Mouse (Mus musculus): Measurements from ENCODE around the gene Tspan15. TPM values are rescaled to one million over a fixed set of nuclear protein-coding genes. Genes with fewer than 3 reads are reported as not detected.

Gene Tspan15
- polyA plus RNA-seq, 1 experiment from 2014 or later: 8.5 TPM

GRCm38 (mm10) chr10:62238688-62239087 is 7.6 kb upstream of the Tspan15 start:
- no peak overlapping the region for H3K9ac ChIP-seq (replicated peaks; ENCODE audit: low read depth, low read length)
- no peak overlapping the region for H3K4me3 ChIP-seq (ENCODE audit: low read depth, low read length)
- no peak overlapping the region for H3K27ac ChIP-seq (ENCODE audit: low read depth, low read length)
- no peak for ATAC-seq (ENCODE audit: low read depth)
- H3K36me3 ChIP-seq (ENCODE audit: control insufficient read depth, insufficient read depth, low read length): no peaks in the 10 kb centered on the region
- no peaks in the 10 kb centered on the region for H3K4me1 ChIP-seq (ENCODE audit: control insufficient read depth, insufficient read depth, low read length)
- no peaks in the 10 kb centered on the region for H3K27me3 ChIP-seq (ENCODE audit: control insufficient read depth, insufficient read depth, low read length)
- no peaks in the 10 kb centered on the region for H3K9me3 ChIP-seq (ENCODE audit: control insufficient read depth, low read length)
- no peak overlapping the region for H3K4me2 ChIP-seq (ENCODE audit: low read depth, low read length)
- 95% methylated on average over 3 of the region's 3 CpGs for WGBS

- WGBS: 85% methylated on average over 9 of the region's 10 CpGs
- no peaks in the 10 kb centered on the region for H3K36me3 ChIP-seq (ENCODE audit: control insufficient read depth, insufficient read depth, low read length)
Measured at GRCm38 (mm10) chr10:62237205-62237604, 6.2 kb upstream of the Tspan15 start.

GRCm38 (mm10) chr10:62236165-62236564 is 5.1 kb upstream of the Tspan15 start:
- H3K27ac ChIP-seq (ENCODE audit: low read depth, low read length): no peak overlapping the region
- no peaks in the 10 kb centered on the region for H3K27me3 ChIP-seq (ENCODE audit: control insufficient read depth, insufficient read depth, low read length)
- H3K9ac ChIP-seq (replicated peaks; ENCODE audit: low read depth, low read length): no peak overlapping the region
- no peak overlapping the region for H3K4me3 ChIP-seq (ENCODE audit: low read depth, low read length)
- no peaks in the 10 kb centered on the region for H3K9me3 ChIP-seq (ENCODE audit: control insufficient read depth, low read length)
- H3K36me3 ChIP-seq (ENCODE audit: control insufficient read depth, insufficient read depth, low read length): no peaks in the 10 kb centered on the region
- no peak overlapping the region for H3K4me2 ChIP-seq (ENCODE audit: low read depth, low read length)
- ATAC-seq (ENCODE audit: low read depth): no peak
- 88% methylated on average over 6 of the region's 6 CpGs for WGBS
- no peaks in the 10 kb centered on the region for H3K4me1 ChIP-seq (ENCODE audit: control insufficient read depth, insufficient read depth, low read length)

More at GRCm38 (mm10) chr10:62237205-62237604, 6.2 kb upstream of the Tspan15 start:
- H3K4me1 ChIP-seq (ENCODE audit: control insufficient read depth, insufficient read depth, low read length): no peaks in the 10 kb centered on the region
- no peaks in the 10 kb centered on the region for H3K9me3 ChIP-seq (ENCODE audit: control insufficient read depth, low read length)
- no peak overlapping the region for H3K4me2 ChIP-seq (ENCODE audit: low read depth, low read length)
- H3K9ac ChIP-seq (replicated peaks; ENCODE audit: low read depth, low read length): no peak overlapping the region
- no peak overlapping the region for H3K27ac ChIP-seq (ENCODE audit: low read depth, low read length)
- ATAC-seq (ENCODE audit: low read depth): no peak
- H3K27me3 ChIP-seq (ENCODE audit: control insufficient read depth, insufficient read depth, low read length): no peaks in the 10 kb centered on the region
- no peak overlapping the region for H3K4me3 ChIP-seq (ENCODE audit: low read depth, low read length)

- Histone ChIP-seq H3K9ac (replicated peaks; ENCODE audit: low read depth, low read length) (no peak overlapping the region), H3K36me3 (ENCODE audit: control insufficient read depth, insufficient read depth, low read length) (no peaks in the 10 kb centered on the region), H3K4me2 (ENCODE audit: low read depth, low read length) (no peak overlapping the region), H3K9me3 (ENCODE audit: control insufficient read depth, low read length) (no peaks in the 10 kb centered on the region), H3K4me3 (ENCODE audit: low read depth, low read length) (no peak overlapping the region), H3K27ac (ENCODE audit: low read depth, low read length) (no peak overlapping the region), H3K27me3 (ENCODE audit: control insufficient read depth, insufficient read depth, low read length) (no peaks in the 10 kb centered on the region), H3K4me1 (ENCODE audit: control insufficient read depth, insufficient read depth, low read length) (peaks cover 5% of the 10 kb centered on the region; the same call in 1 of the 2 replicates)
- 81% methylated on average over 3 of the region's 3 CpGs for WGBS
- no peak for ATAC-seq (ENCODE audit: low read depth)
Measured at GRCm38 (mm10) chr10:62231811-62232210, 760 bp upstream of the Tspan15 start.

GRCm38 (mm10) chr10:62231395-62231732 is 313 bp upstream of the Tspan15 start:
- WGBS: 2% methylated on average over 13 of the region's 13 CpGs
- peak overlapping the region; percentile 55; the same call in 1 of the 2 replicates for H3K9ac ChIP-seq (replicated peaks; ENCODE audit: low read depth, low read length)

GRCm38 (mm10) chr10:62228126-62228525 is 2.9 kb downstream of the Tspan15 start:
- Histone ChIP-seq H3K36me3 (ENCODE audit: control insufficient read depth, insufficient read depth, low read length) (no peaks in the 10 kb centered on the region), H3K9ac (replicated peaks; ENCODE audit: low read depth, low read length) (no peak overlapping the region), H3K4me1 (ENCODE audit: control insufficient read depth, insufficient read depth, low read length) (peaks cover 5% of the 10 kb centered on the region; the same call in 1 of the 2 replicates), H3K4me2 (ENCODE audit: low read depth, low read length) (no peak overlapping the region), H3K27me3 (ENCODE audit: control insufficient read depth, insufficient read depth, low read length) (no peaks in the 10 kb centered on the region), H3K9me3 (ENCODE audit: control insufficient read depth, low read length) (no peaks in the 10 kb centered on the region), H3K4me3 (ENCODE audit: low read depth, low read length) (no peak overlapping the region), H3K27ac (ENCODE audit: low read depth, low read length) (no peak overlapping the region)
- ATAC-seq (ENCODE audit: low read depth): no peak
- 61% methylated on average over 6 of the region's 6 CpGs for WGBS

More at GRCm38 (mm10) chr10:62231395-62231732, 313 bp upstream of the Tspan15 start:
- H3K4me2 ChIP-seq (ENCODE audit: low read depth, low read length): peak overlapping the region; percentile 89
- ATAC-seq (ENCODE audit: low read depth): no peak; the same call in 1 of the 2 replicates
- H3K4me1 ChIP-seq (ENCODE audit: control insufficient read depth, insufficient read depth, low read length): peaks cover 5% of the 10 kb centered on the region; the same call in 1 of the 2 replicates
- H3K36me3 ChIP-seq (ENCODE audit: control insufficient read depth, insufficient read depth, low read length): no peaks in the 10 kb centered on the region
- no peak overlapping the region for H3K27ac ChIP-seq (ENCODE audit: low read depth, low read length)
- H3K27me3 ChIP-seq (ENCODE audit: control insufficient read depth, insufficient read depth, low read length): no peaks in the 10 kb centered on the region
- H3K9me3 ChIP-seq (ENCODE audit: control insufficient read depth, low read length): no peaks in the 10 kb centered on the region
- H3K4me3 ChIP-seq (ENCODE audit: low read depth, low read length): peak overlapping the region; percentile 62

GRCm38 (mm10) chr10:62225839-62226238 is 5.2 kb downstream of the Tspan15 start:
- WGBS: 80% methylated on average over 7 of the region's 7 CpGs
- H3K36me3 ChIP-seq (ENCODE audit: control insufficient read depth, insufficient read depth, low read length): no peaks in the 10 kb centered on the region
- H3K27me3 ChIP-seq (ENCODE audit: control insufficient read depth, insufficient read depth, low read length): no peaks in the 10 kb centered on the region
- peaks cover 5% of the 10 kb centered on the region; the same call in 1 of the 2 replicates for H3K4me1 ChIP-seq (ENCODE audit: control insufficient read depth, insufficient read depth, low read length)
- no peak for ATAC-seq (ENCODE audit: low read depth)
- no peak overlapping the region for H3K9ac ChIP-seq (replicated peaks; ENCODE audit: low read depth, low read length)
- H3K9me3 ChIP-seq (ENCODE audit: control insufficient read depth, low read length): no peaks in the 10 kb centered on the region
- no peak overlapping the region for H3K4me2 ChIP-seq (ENCODE audit: low read depth, low read length)
- H3K27ac ChIP-seq (ENCODE audit: low read depth, low read length): no peak overlapping the region
- no peak overlapping the region for H3K4me3 ChIP-seq (ENCODE audit: low read depth, low read length)

GRCm38 (mm10) chr10:62224231-62224630 is 6.8 kb downstream of the Tspan15 start:
- H3K4me1 ChIP-seq (ENCODE audit: control insufficient read depth, insufficient read depth, low read length): no peaks in the 10 kb centered on the region
- 74% methylated on average over 6 of the region's 6 CpGs for WGBS
- H3K4me2 ChIP-seq (ENCODE audit: low read depth, low read length): no peak overlapping the region
- H3K27ac ChIP-seq (ENCODE audit: low read depth, low read length): no peak overlapping the region
- H3K4me3 ChIP-seq (ENCODE audit: low read depth, low read length): no peak overlapping the region
- no peaks in the 10 kb centered on the region for H3K27me3 ChIP-seq (ENCODE audit: control insufficient read depth, insufficient read depth, low read length)
- no peak overlapping the region for H3K9ac ChIP-seq (replicated peaks; ENCODE audit: low read depth, low read length)
- no peak for ATAC-seq (ENCODE audit: low read depth)
- no peaks in the 10 kb centered on the region for H3K9me3 ChIP-seq (ENCODE audit: control insufficient read depth, low read length)
- H3K36me3 ChIP-seq (ENCODE audit: control insufficient read depth, insufficient read depth, low read length): no peaks in the 10 kb centered on the region

- Histone ChIP-seq H3K9me3 (ENCODE audit: control insufficient read depth, low read length) (no peaks in the 10 kb centered on the region), H3K9ac (replicated peaks; ENCODE audit: low read depth, low read length) (no peak overlapping the region), H3K36me3 (ENCODE audit: control insufficient read depth, insufficient read depth, low read length) (no peaks in the 10 kb centered on the region), H3K4me1 (ENCODE audit: control insufficient read depth, insufficient read depth, low read length) (no peaks in the 10 kb centered on the region), H3K27ac (ENCODE audit: low read depth, low read length) (no peak overlapping the region), H3K4me3 (ENCODE audit: low read depth, low read length) (no peak overlapping the region), H3K4me2 (ENCODE audit: low read depth, low read length) (no peak overlapping the region), H3K27me3 (ENCODE audit: control insufficient read depth, insufficient read depth, low read length) (no peaks in the 10 kb centered on the region)
- 86% methylated on average over 17 of the region's 17 CpGs for WGBS
- no peak for ATAC-seq (ENCODE audit: low read depth)
Measured at GRCm38 (mm10) chr10:62222777-62223176, 8.3 kb downstream of the Tspan15 start.
